Mouse (Mus musculus): ENCODE data around the gene Apmap.

GRCm38 (mm10) chr2:150602166-150602565 lies 6.2 kb downstream of the Apmap start:
- TF ChIP-seq POLR2A (IDR thresholded peaks at IDR 0.05; ENCODE audit: control insufficient read depth, low read depth, low read length): no peak
- no peak for TF ChIP-seq CTCF (IDR thresholded peaks at IDR 0.05; ENCODE audit: control insufficient read depth, insufficient read depth, insufficient replicate concordance, low read depth, low read length)
